Mouse (Mus musculus) left cerebral cortex, postnatal 14 days (tissue): ENCODE measurements at regions not wholly inside any gene's neighbourhood (a gene's known extent, or its start where the extent isn't known, plus 50 kb on each side); places are given as distances from the start of the nearest gene placed in this dataset.

Experiments used
- DNase-seq, 2 experiments: peaks; one replicate each; pipeline ENCODE4 v3.0.0; 2021 to 2022; ENCODE audit warnings: low spot score in 2 of 2, mixed read lengths in 1 of 2
- intact Hi-C: fragments of 180-260 bp; cut with DNase I; formaldehyde crosslinking; loops from one replicate; pipeline ENCODE4 v1.15.1; 2025

GRCm38 (mm10) chrX:144075241-144075640, 78.3 kb upstream of the A730046J19Rik start:
- intact Hi-C loops, result no loop called here
- DNase-seq, result no peak

GRCm38 (mm10) chrX:144081146-144081545, 72.3 kb upstream of the A730046J19Rik start:
- intact Hi-C loops, result loop anchor here (5.0 kb wide), 1 partner anchor 221 kb away; no protein-coding TSS in a partner anchor
- DNase-seq, result no peak

- no peak for DNase-seq
- intact Hi-C loops, result no loop called here
These were observed 55.3 kb upstream of the A730046J19Rik start for GRCm38 (mm10) chrX:144098200-144098599.
